Mouse (Mus musculus) midbrain, embryonic 16.5 days (tissue): ENCODE data around the gene 6030445D17Rik. TPM values are rescaled to one million over a fixed set of nuclear protein-coding genes. Genes with fewer than 3 reads are reported as not detected.

Experiments used
- ATAC-seq: fragments of 200-750 bp; cut with Nextera tagmentation; 2 replicates; pipeline ENCODE4 v1.8.0; 2017; ENCODE audit warnings: moderate TSS enrichment
- H3K27ac ChIP-seq: fragments of 300-500 bp; sonication (generic); 2 replicates; pipeline ENCODE4 v1.5.1; 2014; ENCODE audit warnings: mild to moderate bottlenecking, low read length, mixed read lengths
- H3K27me3 ChIP-seq: fragments of 300-500 bp; sonication (generic); 2 replicates; pipeline ENCODE4 v1.6.1; 2014; ENCODE audit warnings: low read depth, low read length, mixed read lengths; ENCODE audit not compliant: control insufficient read depth, insufficient read depth
- H3K36me3 ChIP-seq: fragments of 300-500 bp; sonication (generic); 2 replicates; pipeline ENCODE4 v1.6.1; 2014; ENCODE audit warnings: mild to moderate bottlenecking, low read length, moderate library complexity, mixed read lengths; ENCODE audit not compliant: control insufficient read depth, insufficient read depth
- H3K4me1 ChIP-seq: fragments of 300-500 bp; sonication (generic); 2 replicates; pipeline ENCODE4 v1.6.1; 2014; ENCODE audit warnings: mild to moderate bottlenecking, low read length, mixed read lengths; ENCODE audit not compliant: control insufficient read depth, insufficient read depth
- H3K4me2 ChIP-seq: fragments of 300-500 bp; sonication (generic); 2 replicates; pipeline ENCODE4 v1.6.1; 2014; ENCODE audit warnings: mild to moderate bottlenecking, low read length, mixed read lengths
- H3K4me3 ChIP-seq: fragments of 300-500 bp; sonication (generic); 2 replicates; pipeline ENCODE4 v1.5.1; 2014; ENCODE audit warnings: low read depth, mild to moderate bottlenecking, low read length, moderate library complexity, mixed read lengths
- H3K9ac ChIP-seq: fragments of 300-500 bp; sonication (generic); 2 replicates; pipeline ENCODE4 v1.6.1; 2014; ENCODE audit warnings: low read depth, low read length, mixed read lengths
- H3K9me3 ChIP-seq: fragments of 300-500 bp; sonication (generic); replicated peaks from 2 replicates; pipeline ENCODE4 v1.6.1; 2014; ENCODE audit warnings: mild to moderate bottlenecking, low read length, mixed read lengths; ENCODE audit not compliant: control insufficient read depth, poor library complexity, severe bottlenecking
- WGBS: fragments of 180-500 bp; shearing (Covaris S2); extraction: QIAGEN DNeasy Blood & Tissue Kit; methylation state at CpG from one replicate; pipeline ENCODE4 v1.1.7; 2014; 5-methylcytosine and 5-hydroxymethylcytosine counted together
- polyA plus RNA-seq: library from polyadenylated mRNA; unstranded; fragments of >200 nt; fragmentation: Nextera tagmentation; extraction: Ambion mirVana; gene quantifications from 2 replicates; pipeline ENCODE4 v1.2.1, GENCODE M21; 2015

Gene 6030445D17Rik
- polyA plus RNA-seq, 1 experiment from 2014 or later: 0.14 TPM

DNA sequence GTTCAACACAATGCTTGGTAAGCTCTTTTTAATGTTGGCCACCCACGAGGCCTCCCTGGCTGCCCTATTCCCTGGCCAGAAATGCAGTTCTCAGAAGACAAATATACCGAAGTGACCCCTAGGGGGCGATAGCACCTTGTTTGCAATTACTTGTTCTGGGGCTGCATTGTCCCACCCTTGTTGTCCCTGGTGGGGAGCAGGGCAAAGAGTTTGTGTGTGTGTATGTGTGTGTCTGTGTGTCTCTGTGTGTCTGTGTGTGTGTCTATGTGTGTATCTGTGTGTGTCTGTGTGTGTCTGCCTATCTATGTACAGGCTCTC, 30.7 kb upstream of the 6030445D17Rik start:
- 3% methylated on average over 3 of the region's 3 CpGs for WGBS
- H3K4me1 ChIP-seq: peaks cover 5% of the 10 kb centered on the region; the same call in 1 of the 2 replicates
- H3K36me3 ChIP-seq: no peaks in the 10 kb centered on the region
- H3K9me3 ChIP-seq: no peaks in the 10 kb centered on the region
- no peak overlapping the region for H3K27ac ChIP-seq
- H3K9ac ChIP-seq: 0 out of 2 replicates have a peak overlapping the region, but pooled peaks have one; percentile 16
- H3K27me3 ChIP-seq: no peaks in the 10 kb centered on the region
- no peak overlapping the region for H3K4me3 ChIP-seq
- no peak for ATAC-seq
- no peak overlapping the region for H3K4me2 ChIP-seq

DNA sequence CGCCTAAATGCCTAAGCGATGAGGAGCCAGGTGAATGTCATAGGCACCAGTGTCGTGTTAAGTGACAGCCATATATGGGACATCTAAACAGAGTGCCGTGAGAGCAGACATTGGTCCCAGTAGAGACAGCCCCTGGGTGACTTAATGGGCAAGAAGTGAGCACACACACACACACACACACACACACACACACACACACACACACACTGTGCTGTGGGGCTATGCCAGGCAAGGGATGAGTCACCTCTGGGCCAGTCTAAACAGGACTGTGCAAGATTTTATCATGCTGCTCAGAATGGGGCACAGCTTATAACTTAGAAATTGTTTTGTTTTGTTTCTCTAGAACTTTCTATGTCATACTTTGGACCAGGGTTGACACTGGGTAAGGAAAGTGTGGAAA, 28.0 kb upstream of the 6030445D17Rik start:
- no peak for ATAC-seq
- Histone ChIP-seq H3K4me2 (no peak overlapping the region), H3K9me3 (no peaks in the 10 kb centered on the region), H3K36me3 (no peaks in the 10 kb centered on the region), H3K27me3 (no peaks in the 10 kb centered on the region), H3K4me3 (no peak overlapping the region), H3K27ac (no peak overlapping the region), H3K4me1 (peaks cover 5% of the 10 kb centered on the region; the same call in 1 of the 2 replicates), H3K9ac (no peak overlapping the region)
- 94% methylated on average over 4 of the region's 4 CpGs for WGBS

DNA sequence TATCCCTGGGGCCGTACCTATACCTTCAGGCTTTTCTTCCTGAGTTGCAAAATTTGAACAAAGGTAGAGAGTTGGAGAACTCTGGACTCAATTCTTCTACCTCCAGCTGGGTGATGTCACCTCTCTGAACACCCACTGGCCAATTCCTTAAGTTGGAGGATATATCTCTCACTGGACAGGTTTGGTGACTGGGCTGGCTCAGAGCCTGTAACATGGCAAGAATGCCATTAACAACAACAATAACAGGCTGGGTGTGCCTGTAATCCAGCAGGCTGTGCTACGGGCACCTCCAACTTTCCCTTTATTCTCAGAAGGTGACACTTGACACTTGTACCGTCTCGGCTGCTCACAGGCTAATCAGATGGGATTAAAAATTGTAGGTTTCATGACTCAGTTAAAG, 22.9 kb upstream of the 6030445D17Rik start:
- Histone ChIP-seq H3K4me1 (no peaks in the 10 kb centered on the region), H3K27ac (no peak overlapping the region), H3K4me2 (no peak overlapping the region), H3K36me3 (no peaks in the 10 kb centered on the region), H3K9me3 (no peaks in the 10 kb centered on the region), H3K4me3 (no peak overlapping the region), H3K27me3 (no peaks in the 10 kb centered on the region), H3K9ac (no peak overlapping the region)
- no peak for ATAC-seq
- WGBS: 56% methylated on average over 4 of the region's 4 CpGs

DNA sequence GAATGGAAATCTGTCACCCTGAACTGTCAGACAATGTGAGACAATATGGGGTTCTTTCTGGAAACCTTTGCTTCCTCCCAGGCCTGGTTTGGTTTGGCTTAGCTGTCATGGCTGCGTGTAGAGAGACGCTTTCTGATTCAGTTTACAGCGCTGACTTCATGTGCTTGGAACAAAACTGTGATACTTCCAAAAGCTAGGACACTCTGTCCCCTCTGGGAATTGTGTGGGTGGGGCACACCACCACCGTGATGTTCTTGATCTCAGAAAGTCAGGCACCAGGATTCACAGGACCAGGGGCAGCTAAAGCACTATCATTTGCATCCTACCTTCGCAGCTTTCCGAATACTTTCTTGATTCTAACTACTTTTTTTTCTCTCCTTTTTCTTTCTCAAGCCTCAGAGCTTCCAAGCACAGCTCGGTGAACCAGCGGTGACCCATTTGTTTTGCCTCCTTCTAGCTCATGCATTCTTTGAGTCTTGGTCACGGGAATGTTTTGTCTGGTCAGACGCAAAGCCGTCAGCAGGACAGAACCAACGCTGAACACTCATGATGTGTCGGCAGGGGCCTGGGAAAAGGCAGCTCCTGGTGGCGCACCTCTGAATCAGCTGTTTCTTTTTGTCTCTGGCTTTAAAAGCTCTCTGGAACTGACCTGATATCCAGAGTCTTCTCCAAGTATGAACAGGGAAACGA, 20.6 kb upstream of the 6030445D17Rik start:
- WGBS: 65% methylated on average over 15 of the region's 15 CpGs
- Histone ChIP-seq H3K9me3 (no peaks in the 10 kb centered on the region), H3K4me1 (no peaks in the 10 kb centered on the region), H3K4me2 (no peak overlapping the region), H3K27ac (no peak overlapping the region), H3K9ac (no peak overlapping the region), H3K27me3 (no peaks in the 10 kb centered on the region), H3K4me3 (no peak overlapping the region), H3K36me3 (no peaks in the 10 kb centered on the region)
- ATAC-seq: no peak

DNA sequence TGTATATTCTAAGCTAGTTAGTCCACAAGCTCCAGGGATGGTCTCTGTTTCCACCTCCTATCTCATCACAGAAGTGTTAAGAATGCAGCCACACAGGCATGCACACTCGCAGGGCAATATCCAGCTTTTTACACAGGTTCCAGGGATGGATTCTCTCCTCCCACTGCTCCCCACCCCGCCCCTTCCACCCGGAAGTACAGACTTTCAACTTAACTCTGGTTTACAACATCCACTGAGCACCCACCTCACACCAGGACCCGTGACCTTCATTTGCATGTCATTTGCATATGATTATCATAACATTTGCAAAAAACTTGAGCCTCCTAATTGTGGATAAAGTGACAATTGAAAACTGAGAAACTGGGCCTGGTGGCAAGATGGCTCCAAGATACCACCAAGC, 17.5 kb upstream of the 6030445D17Rik start:
- H3K27me3 ChIP-seq: no peaks in the 10 kb centered on the region
- H3K27ac ChIP-seq: no peak overlapping the region
- 80% methylated on average over 4 of the region's 4 CpGs for WGBS
- no peaks in the 10 kb centered on the region for H3K9me3 ChIP-seq
- H3K9ac ChIP-seq: no peak overlapping the region
- H3K4me2 ChIP-seq: no peak overlapping the region
- H3K4me3 ChIP-seq: no peak overlapping the region
- H3K36me3 ChIP-seq: no peaks in the 10 kb centered on the region
- no peaks in the 10 kb centered on the region for H3K4me1 ChIP-seq
- ATAC-seq: no peak

DNA sequence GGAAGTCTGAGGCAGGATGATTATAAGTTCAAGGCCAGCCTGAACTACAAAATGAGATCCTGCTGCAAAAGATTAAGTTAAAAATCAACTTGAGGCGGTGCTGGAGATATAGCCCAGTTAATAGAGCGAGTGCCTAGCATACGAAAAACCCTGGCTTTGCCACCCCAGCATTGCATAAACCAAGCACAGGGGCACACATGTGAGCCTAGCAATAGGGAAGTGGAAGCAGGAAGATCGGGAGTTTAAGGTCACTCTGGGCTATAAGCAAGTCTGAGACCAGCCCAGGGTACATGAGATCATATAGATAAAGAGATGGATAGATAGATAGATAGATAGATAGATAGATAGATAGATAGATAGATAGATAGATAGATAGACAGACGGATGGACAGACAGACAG, 12.3 kb upstream of the 6030445D17Rik start:
- Histone ChIP-seq H3K4me1 (0 out of 2 replicates have a peak, but pooled peaks cover 3% of the 10 kb centered on the region), H3K27ac (no peak overlapping the region), H3K4me2 (no peak overlapping the region), H3K9ac (no peak overlapping the region), H3K9me3 (no peaks in the 10 kb centered on the region), H3K27me3 (no peaks in the 10 kb centered on the region), H3K36me3 (no peaks in the 10 kb centered on the region), H3K4me3 (no peak overlapping the region)
- WGBS: 92% methylated on average over 5 of the region's 5 CpGs
- no peak for ATAC-seq

DNA sequence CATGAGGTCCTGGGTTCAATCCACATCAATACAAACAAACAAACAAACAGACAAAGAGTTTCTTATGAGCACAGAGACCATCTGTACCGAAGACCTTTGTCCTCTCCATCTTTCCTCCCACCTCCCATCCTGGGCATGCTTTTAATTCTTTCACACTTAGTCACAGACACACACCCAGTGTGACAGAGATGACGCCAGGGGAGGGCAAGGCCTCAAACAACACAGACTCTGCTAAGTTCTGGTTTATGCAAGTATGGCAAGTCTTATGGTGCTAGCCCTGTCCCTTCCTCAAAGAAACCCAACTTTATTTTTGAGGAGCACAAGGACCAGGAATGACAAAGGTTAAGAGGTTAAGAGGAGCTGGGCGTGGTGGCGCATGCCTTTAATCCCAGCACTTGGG, 11.8 kb upstream of the 6030445D17Rik start:
- H3K36me3 ChIP-seq: no peaks in the 10 kb centered on the region
- H3K4me1 ChIP-seq: 0 out of 2 replicates have a peak, but pooled peaks cover 3% of the 10 kb centered on the region
- H3K4me3 ChIP-seq: no peak overlapping the region
- H3K27ac ChIP-seq: no peak overlapping the region
- no peak overlapping the region for H3K9ac ChIP-seq
- 89% methylated on average over 4 of the region's 4 CpGs for WGBS
- H3K27me3 ChIP-seq: no peaks in the 10 kb centered on the region
- H3K9me3 ChIP-seq: no peaks in the 10 kb centered on the region
- no peak overlapping the region for H3K4me2 ChIP-seq
- ATAC-seq: no peak

DNA sequence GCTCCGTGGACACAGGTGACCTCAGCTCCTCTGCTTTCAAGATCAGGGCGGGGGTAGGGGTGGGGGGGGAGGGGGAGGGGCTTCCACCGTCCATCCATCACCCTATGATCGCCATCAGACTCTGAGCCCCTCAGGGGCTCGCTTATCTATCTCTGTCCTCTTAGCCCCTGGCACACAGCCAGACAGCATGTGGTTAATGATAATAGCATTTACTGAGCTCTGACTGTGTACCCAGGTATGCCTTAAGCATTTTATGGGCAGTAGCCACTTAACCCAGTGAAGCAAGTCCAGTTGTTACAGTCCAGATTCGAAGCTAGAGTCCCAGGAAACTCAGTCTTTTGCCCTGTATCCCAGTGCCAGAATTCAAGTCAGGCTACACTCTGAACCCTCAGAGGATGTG, 10.5 kb upstream of the 6030445D17Rik start:
- no peak for ATAC-seq
- H3K9me3 ChIP-seq: no peaks in the 10 kb centered on the region
- H3K36me3 ChIP-seq: no peaks in the 10 kb centered on the region
- H3K4me1 ChIP-seq: 0 out of 2 replicates have a peak, but pooled peaks cover 3% of the 10 kb centered on the region
- H3K4me2 ChIP-seq: no peak overlapping the region
- H3K27ac ChIP-seq: no peak overlapping the region
- no peaks in the 10 kb centered on the region for H3K27me3 ChIP-seq
- H3K9ac ChIP-seq: no peak overlapping the region
- H3K4me3 ChIP-seq: no peak overlapping the region
- WGBS: 29% methylated on average over 6 of the region's 6 CpGs

DNA sequence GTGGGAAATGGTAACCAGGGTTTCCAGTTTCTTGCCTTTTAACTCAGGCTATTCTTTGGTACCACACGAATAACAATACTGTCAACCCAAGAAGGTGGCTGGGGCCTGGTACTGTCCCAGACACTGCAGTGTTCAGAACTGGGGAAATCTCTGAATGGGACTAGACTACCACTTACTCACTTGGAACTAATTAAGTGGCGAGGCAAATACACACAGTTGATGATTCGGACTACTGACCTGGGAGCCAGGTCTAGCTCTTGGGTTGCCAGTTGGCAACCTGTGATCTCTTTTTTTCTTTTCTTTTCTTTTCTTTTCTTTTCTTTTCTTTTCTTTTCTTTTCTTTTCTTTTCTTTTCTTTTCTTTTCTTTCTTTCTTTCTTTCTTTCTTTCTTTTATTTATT, 9.8 kb upstream of the 6030445D17Rik start:
- Histone ChIP-seq H3K4me1 (0 out of 2 replicates have a peak, but pooled peaks cover 3% of the 10 kb centered on the region), H3K4me2 (no peak overlapping the region), H3K27me3 (no peaks in the 10 kb centered on the region), H3K27ac (no peak overlapping the region), H3K9me3 (no peaks in the 10 kb centered on the region), H3K9ac (no peak overlapping the region), H3K36me3 (no peaks in the 10 kb centered on the region), H3K4me3 (no peak overlapping the region)
- ATAC-seq: no peak
- 80% methylated on average over 3 of the region's 3 CpGs for WGBS
